Mouse (Mus musculus) kidney, postnatal 0 days (tissue): Measurements from ENCODE around the gene Rmnd5a. TPM values are rescaled to one million over a fixed set of nuclear protein-coding genes. Genes with fewer than 3 reads are reported as not detected.

Experiments
- ATAC-seq: fragments of 200-750 bp; cut with Nextera tagmentation; replicated peaks from 2 replicates; pipeline ENCODE4 v1.8.0; 2017; ENCODE audit warnings: low read depth, moderate number of reproducible peaks, moderate TSS enrichment, moderate library complexity; ENCODE audit not compliant: low FRiP score
- DNase-seq: peaks from one replicate; pipeline ENCODE4 v3.0.0-alpha.2; 2016; ENCODE audit warnings: low spot score
- H3K27ac ChIP-seq: fragments of 300-500 bp; sonication (generic); 2 replicates; pipeline ENCODE4 v1.5.1; 2014; ENCODE audit warnings: mild to moderate bottlenecking
- H3K27me3 ChIP-seq: fragments of 300-500 bp; sonication (generic); 2 replicates; pipeline ENCODE4 v1.6.1; 2014; ENCODE audit warnings: low read length, mixed read lengths; ENCODE audit not compliant: insufficient read depth
- H3K36me3 ChIP-seq: fragments of 300-500 bp; sonication (generic); 2 replicates; pipeline ENCODE4 v1.6.1; 2014; ENCODE audit warnings: low read length, mixed read lengths; ENCODE audit not compliant: insufficient read depth
- H3K4me1 ChIP-seq: fragments of 300-500 bp; sonication (generic); replicated peaks from 2 replicates; pipeline ENCODE4 v1.6.1; 2014; ENCODE audit warnings: antibody characterized with exemption, low read length, mixed read lengths; ENCODE audit not compliant: insufficient read depth
- H3K4me2 ChIP-seq: fragments of 300-500 bp; sonication (generic); 2 replicates; pipeline ENCODE4 v1.6.1; 2014; ENCODE audit warnings: mild to moderate bottlenecking, low read length, moderate library complexity, mixed read lengths
- H3K4me3 ChIP-seq: fragments of 300-500 bp; sonication (generic); replicated peaks from 2 replicates; pipeline ENCODE4 v1.5.1; 2014; ENCODE audit warnings: low read depth, low read length
- H3K9ac ChIP-seq: fragments of 300-500 bp; sonication (generic); 2 replicates; pipeline ENCODE4 v1.6.1; 2014; ENCODE audit warnings: low read depth, low read length
- H3K9me3 ChIP-seq: fragments of 300-500 bp; sonication (generic); replicated peaks from 2 replicates; pipeline ENCODE4 v1.6.1; 2016; ENCODE audit warnings: low read length, inconsistent platforms, mixed read lengths
- CTCF ChIP-seq: IDR thresholded peaks from 2 replicates; pipeline ENCODE4 v1.5.1; 2016; ENCODE audit warnings: antibody characterized with exemption, low read depth, mild to moderate bottlenecking, moderate library complexity
- WGBS: fragments of 180-500 bp; shearing (Covaris S2); extraction: QIAGEN DNeasy Blood & Tissue Kit; methylation state at CpG from one replicate; pipeline ENCODE4 v1.1.7; 2014; 5-methylcytosine and 5-hydroxymethylcytosine counted together
- polyA plus RNA-seq: library from polyadenylated mRNA; unstranded; fragments of >200 nt; fragmentation: Nextera tagmentation; extraction: Ambion mirVana; gene quantifications from 2 replicates; pipeline ENCODE4 v1.2.1, GENCODE M21; 2015

Rmnd5a gene
- polyA plus RNA-seq, 1 experiment from 2014 or later = 15.4 TPM

DNA sequence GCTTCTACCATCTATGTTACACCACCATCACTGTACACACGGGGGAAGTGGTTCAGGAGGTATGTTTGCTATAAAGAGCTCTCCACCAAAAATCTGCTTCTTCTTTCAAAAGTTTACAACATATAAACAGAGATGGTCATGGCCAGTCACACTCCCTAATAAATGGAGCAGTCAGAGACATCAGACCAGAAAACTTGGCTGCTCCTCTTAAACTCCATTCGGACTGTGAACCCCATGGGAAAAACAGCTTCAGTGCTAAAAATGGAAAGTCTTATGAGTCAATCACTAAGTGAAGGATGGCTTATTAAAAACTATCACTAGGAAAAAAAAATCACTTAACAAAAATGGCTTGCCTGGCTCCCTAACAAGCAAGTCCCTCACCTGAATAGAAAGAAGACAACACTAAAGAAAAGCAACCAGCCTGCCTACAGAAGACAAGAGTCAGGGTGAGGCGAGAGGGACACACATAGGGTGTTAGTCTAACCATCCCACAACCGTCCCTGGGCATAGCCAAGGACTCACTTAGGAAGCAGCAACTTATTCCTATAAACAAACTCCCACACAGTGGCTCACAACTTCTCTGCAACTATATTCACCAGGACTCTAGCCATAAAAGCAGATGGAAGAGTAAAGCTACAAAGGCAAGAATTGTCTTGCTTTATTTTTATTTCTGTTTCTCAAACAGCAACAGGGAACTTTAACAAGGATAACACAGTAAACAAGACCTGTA, 12.3 kb downstream of the Rmnd5a start:
- Histone ChIP-seq H3K27me3 (no peaks in the 10 kb centered on the region), H3K27ac (no peak overlapping the region), H3K9ac (no peak overlapping the region), H3K36me3 (peaks cover 5% of the 10 kb centered on the region; the same call in 1 of the 2 replicates), H3K4me3 (no peak overlapping the region), H3K4me1 (no peaks in the 10 kb centered on the region), H3K9me3 (no peaks in the 10 kb centered on the region), H3K4me2 (no peak overlapping the region)
- whole genome bisulfite sequencing = 68% methylated on average over 4 of the region's 4 CpGs
- DNase-seq (no peak), ATAC-seq (no peak)
- no peak for TF ChIP-seq CTCF

DNA sequence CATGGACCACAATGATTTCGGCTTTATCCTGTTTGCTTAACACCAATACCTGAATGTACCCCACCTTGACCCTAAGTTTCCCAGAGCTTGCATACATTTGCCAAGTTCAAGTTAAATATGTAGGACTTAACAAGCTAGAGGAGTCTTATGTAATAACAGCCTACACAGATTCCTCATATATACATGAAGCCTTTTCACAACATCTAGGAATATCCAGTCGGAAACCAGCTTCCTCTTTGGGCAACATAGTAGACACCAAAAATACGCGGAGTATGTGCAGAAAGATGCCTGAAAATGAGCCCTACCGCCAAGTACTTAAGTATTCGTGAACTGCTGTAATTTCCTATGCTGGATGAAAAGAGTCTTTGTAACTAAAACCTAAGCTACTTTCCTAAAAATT, 14.8 kb downstream of the Rmnd5a start:
- no peak overlapping the region for H3K27ac ChIP-seq
- no peak overlapping the region for H3K4me3 ChIP-seq
- H3K4me1 ChIP-seq = no peaks in the 10 kb centered on the region
- no peak overlapping the region for H3K9ac ChIP-seq
- H3K36me3 ChIP-seq = peaks cover 5% of the 10 kb centered on the region; the same call in 1 of the 2 replicates
- no peak for ATAC-seq
- WGBS = 91% methylated on average over 6 of the region's 6 CpGs
- TF ChIP-seq CTCF = no peak
- no peak overlapping the region for H3K4me2 ChIP-seq
- H3K27me3 ChIP-seq = no peaks in the 10 kb centered on the region
- DNase-seq = no peak
- H3K9me3 ChIP-seq = no peaks in the 10 kb centered on the region

- WGBS = 90% methylated on average over 3 of the region's 3 CpGs
- DNase-seq = peak; percentile 27
- H3K9ac ChIP-seq = no peak overlapping the region
- no peak overlapping the region for H3K4me2 ChIP-seq
- no peak overlapping the region for H3K27ac ChIP-seq
- no peak for ATAC-seq
- H3K27me3 ChIP-seq = no peaks in the 10 kb centered on the region
- H3K9me3 ChIP-seq = no peaks in the 10 kb centered on the region
- peaks cover 5% of the 10 kb centered on the region; the same call in 1 of the 2 replicates for H3K36me3 ChIP-seq
- H3K4me1 ChIP-seq = no peaks in the 10 kb centered on the region
- TF ChIP-seq CTCF = peak; percentile 67
- no peak overlapping the region for H3K4me3 ChIP-seq
These were observed 17.3 kb downstream of the Rmnd5a start for GRCm38 (mm10) chr6:71423116-71423515.

DNA sequence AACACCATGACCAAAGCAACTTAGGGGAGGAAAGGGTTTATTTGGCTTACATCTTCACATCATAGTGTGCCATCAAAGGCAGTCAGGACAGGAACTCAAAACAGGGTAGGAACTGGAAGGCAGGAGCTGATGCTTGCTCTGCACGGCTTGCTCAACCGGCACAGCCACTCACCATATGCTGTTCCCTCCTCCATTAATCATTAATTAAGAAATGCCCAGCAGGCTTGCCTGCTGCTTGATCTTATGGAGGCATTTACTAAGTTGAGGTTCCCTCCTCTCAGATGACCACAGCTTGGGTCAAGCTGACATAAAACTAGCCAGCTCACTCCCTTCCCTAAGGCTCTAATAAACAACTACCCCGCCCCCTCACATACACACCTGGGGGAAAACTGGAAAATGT, 18.3 kb downstream of the Rmnd5a start:
- Histone ChIP-seq H3K36me3 (peaks cover 5% of the 10 kb centered on the region; the same call in 1 of the 2 replicates), H3K9me3 (no peaks in the 10 kb centered on the region), H3K4me2 (no peak overlapping the region), H3K27me3 (no peaks in the 10 kb centered on the region), H3K9ac (no peak overlapping the region), H3K4me3 (no peak overlapping the region), H3K27ac (no peak overlapping the region), H3K4me1 (no peaks in the 10 kb centered on the region)
- TF ChIP-seq CTCF = no peak
- ATAC-seq (0 out of 2 replicates have a peak, but pooled peaks have one; percentile 13), DNase-seq (no peak)
- WGBS = 58% methylated on average over 3 of the region's 3 CpGs

DNA sequence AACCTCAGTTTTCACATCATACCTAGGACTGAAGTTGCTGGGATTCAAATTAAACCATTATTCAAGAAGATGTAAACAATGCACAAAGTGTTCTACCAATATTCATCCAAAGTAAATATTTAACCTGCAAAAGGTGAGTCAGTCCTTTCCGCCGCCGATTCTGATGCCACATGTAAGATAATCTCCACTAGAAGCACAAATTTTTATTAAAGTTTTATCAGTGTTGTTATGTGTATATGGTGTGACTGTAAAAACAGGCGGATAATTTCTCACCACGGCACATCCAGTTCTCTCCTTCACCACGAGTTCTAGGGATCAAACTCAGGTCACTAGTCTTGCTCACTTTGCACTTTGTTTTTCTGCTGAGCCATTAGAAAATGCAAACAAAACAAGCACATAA, 19.6 kb downstream of the Rmnd5a start:
- ATAC-seq (no peak), DNase-seq (no peak)
- Histone ChIP-seq H3K9ac (no peak overlapping the region), H3K4me2 (no peak overlapping the region), H3K27me3 (no peaks in the 10 kb centered on the region), H3K36me3 (no peaks in the 10 kb centered on the region; the same call in 1 of the 2 replicates), H3K4me1 (no peaks in the 10 kb centered on the region), H3K27ac (0 out of 2 replicates have a peak overlapping the region, but pooled peaks have one; percentile 8), H3K4me3 (no peak overlapping the region), H3K9me3 (no peaks in the 10 kb centered on the region)
- TF ChIP-seq CTCF = no peak
- WGBS = 69% methylated on average over 6 of the region's 6 CpGs

DNA sequence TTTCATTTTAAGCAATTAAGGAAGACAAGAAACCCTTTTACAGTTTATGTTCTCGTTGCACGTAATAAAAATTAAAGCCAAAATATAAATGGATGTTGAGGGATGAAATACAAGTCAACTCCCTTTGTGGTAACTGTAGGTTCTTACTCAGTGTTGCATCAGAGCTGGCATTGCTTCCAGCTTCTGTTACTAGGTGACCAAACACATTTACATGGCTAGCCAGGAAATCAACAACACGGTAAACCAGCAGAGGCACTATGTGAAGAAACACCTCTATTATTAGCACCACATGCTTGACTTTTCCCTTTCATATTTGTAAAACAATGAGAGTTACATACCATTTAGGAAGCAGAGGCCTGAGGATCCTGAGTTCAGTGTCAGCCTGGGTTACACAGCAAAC, 21.6 kb downstream of the Rmnd5a start:
- Histone ChIP-seq H3K4me2 (no peak overlapping the region), H3K27me3 (no peaks in the 10 kb centered on the region), H3K4me1 (no peaks in the 10 kb centered on the region), H3K9ac (no peak overlapping the region), H3K36me3 (0 out of 2 replicates have a peak, but pooled peaks cover 4% of the 10 kb centered on the region), H3K9me3 (no peaks in the 10 kb centered on the region), H3K4me3 (no peak overlapping the region), H3K27ac (no peak overlapping the region)
- no peak for TF ChIP-seq CTCF
- 84% methylated on average over 3 of the region's 3 CpGs for WGBS
- no peak for ATAC-seq
- no peak for DNase-seq
